Mouse (Mus musculus): ENCODE results near the gene Rapgef2. TPM values are rescaled to one million over a fixed set of nuclear protein-coding genes. Genes with fewer than 3 reads are reported as not detected.

Rapgef2 gene
- polyA plus RNA-seq, 2 experiments, result 1.2 TPM

DNA sequence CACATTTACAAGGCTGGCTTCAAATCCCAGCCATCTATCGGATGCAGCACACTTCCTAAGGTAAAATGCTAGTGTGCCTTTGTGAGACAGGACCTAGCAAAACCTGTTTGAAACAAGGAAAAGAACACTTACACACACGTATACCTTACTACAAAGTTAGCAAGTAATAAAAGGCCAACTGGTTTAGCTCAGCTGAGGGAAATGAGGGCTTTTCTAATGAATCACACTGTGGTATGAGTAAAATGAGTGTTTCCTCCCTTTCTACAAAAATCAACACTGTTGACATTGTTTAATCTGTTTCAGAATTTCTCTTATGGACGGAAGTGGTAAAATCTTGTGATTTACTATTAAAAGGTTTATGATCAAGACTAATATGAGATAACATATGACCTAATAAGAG is 104.0 kb downstream of the Rapgef2 start:
- Histone ChIP-seq H3K9me3 (ENCODE audit: control insufficient read depth, low read length) (no peaks in the 10 kb centered on the region), H3K4me2 (ENCODE audit: low read depth) (no peak overlapping the region), H3K27me3 (ENCODE audit: control insufficient read depth, insufficient read depth, low read length) (no peaks in the 10 kb centered on the region), H3K4me1 (replicated peaks; ENCODE audit: control insufficient read depth in 2 of 2, insufficient read depth in 2 of 2, low read length in 1 of 2) (peaks cover 0 to 15% of the 10 kb centered on the region in 2 experiments; a peak in 3 of 4 replicates), H3K4me3 (ENCODE audit: insufficient read depth in 1 of 2, low read depth in 2 of 2, low read length in 2 of 2) (no peak overlapping the region), H3K36me3 (replicated peaks; ENCODE audit: control insufficient read depth, insufficient read depth, low read depth) (no peaks in the 10 kb centered on the region), H3K9ac (replicated peaks) (no peak overlapping the region), H3K27ac (no peak overlapping the region)
- DNase-seq (ENCODE audit: low read depth in 3 of 3, low spot score in 3 of 3), result no peak
- TF ChIP-seq EP300 (IDR thresholded peaks at IDR 0.05; ENCODE audit: low read depth) (no peak), CTCF (IDR thresholded peaks at IDR 0.05; ENCODE audit: low read depth) (no peak)
- ATAC-seq (ENCODE audit: insufficient read depth), result no peak
- WGBS (ENCODE audit: insufficient replicate concordance), result 72% methylated on average over 3 of the region's 3 CpGs

DNA sequence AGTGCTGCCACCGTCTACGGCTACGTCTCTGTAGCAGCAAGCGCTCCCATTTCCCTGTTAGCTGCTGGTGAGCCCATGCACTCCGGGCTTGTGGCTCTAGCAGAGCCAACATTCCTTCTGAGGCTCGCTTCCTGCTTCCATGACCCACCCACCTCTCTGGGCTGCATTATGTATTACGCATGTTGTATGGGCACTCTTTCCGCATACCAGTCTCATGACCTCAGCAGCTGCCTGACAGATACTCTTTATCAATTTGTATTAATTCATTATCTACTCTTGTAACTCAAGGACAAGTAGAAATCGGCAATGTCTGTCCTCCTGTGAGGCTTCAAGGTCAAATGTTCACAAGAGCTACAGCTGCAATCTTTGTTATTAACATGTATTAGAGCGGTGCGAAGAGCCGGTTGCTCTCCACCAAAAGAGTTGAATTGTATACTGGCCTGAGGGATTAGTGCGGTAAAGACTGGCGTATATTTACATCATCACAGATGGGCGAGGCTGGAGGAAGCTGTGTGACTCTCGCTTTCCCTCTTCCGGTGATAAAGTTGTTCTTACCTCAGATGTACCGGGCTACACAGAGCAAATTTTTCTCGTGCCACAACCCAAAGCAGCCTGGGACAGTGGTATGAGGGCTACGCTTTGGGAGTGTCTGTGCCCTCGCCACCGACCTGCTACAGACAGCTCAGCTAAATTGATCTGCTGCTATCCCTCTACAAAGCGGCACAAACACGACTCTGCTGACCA is 104.9 kb downstream of the Rapgef2 start:
- Histone ChIP-seq H3K36me3 (replicated peaks; ENCODE audit: control insufficient read depth, insufficient read depth, low read depth) (no peaks in the 10 kb centered on the region), H3K27me3 (ENCODE audit: control insufficient read depth, insufficient read depth, low read length) (no peaks in the 10 kb centered on the region), H3K4me2 (ENCODE audit: low read depth) (peak overlapping the region; percentile 47), H3K9me3 (ENCODE audit: control insufficient read depth, low read length) (no peaks in the 10 kb centered on the region), H3K4me3 (ENCODE audit: insufficient read depth in 1 of 2, low read depth in 2 of 2, low read length in 2 of 2) (peak overlapping the region; percentile 10 to 16; a peak in 3 of 4 replicates), H3K9ac (replicated peaks) (no peak overlapping the region), H3K4me1 (replicated peaks; ENCODE audit: control insufficient read depth in 2 of 2, insufficient read depth in 2 of 2, low read length in 1 of 2) (peaks cover 0 to 15% of the 10 kb centered on the region in 2 experiments; a peak in 3 of 4 replicates), H3K27ac (no peak overlapping the region)
- no peak for TF ChIP-seq EP300 (IDR thresholded peaks at IDR 0.05; ENCODE audit: low read depth)
- TF ChIP-seq CTCF (IDR thresholded peaks at IDR 0.05; ENCODE audit: low read depth), result no peak
- ATAC-seq (ENCODE audit: insufficient read depth) (peak; percentile 39; the same call in 1 of the 2 replicates), DNase-seq (ENCODE audit: low read depth in 3 of 3, low spot score in 3 of 3) (no peak)
- WGBS (ENCODE audit: insufficient replicate concordance), result 42% methylated on average over 24 of the region's 24 CpGs

DNA sequence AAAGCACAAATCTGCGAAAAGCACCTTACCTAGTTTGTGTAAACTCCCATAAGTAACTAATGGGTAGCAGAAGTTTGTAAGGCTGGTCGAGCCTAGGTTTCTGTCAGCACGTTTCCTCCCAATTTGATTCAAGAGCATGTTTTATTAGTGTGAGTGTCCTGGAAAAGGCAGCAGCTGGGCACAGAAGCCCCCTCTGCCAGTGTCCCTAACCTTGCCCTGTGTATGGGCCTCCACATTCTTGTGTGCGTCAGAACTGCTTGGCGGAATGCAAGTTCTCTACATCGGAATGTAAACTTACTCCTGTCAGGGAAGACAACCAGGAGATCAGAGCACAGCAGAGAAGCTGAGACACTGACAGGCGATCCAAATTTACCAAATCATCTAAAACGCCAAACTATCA is 106.2 kb downstream of the Rapgef2 start:
- H3K27ac ChIP-seq, result no peak overlapping the region
- no peak overlapping the region for H3K4me2 ChIP-seq (ENCODE audit: low read depth)
- H3K4me1 ChIP-seq (replicated peaks; ENCODE audit: control insufficient read depth in 2 of 2, insufficient read depth in 2 of 2, low read length in 1 of 2), result peaks cover 0 to 15% of the 10 kb centered on the region in 2 experiments; a peak in 3 of 4 replicates
- TF ChIP-seq CTCF (IDR thresholded peaks at IDR 0.05; ENCODE audit: low read depth) (no peak), EP300 (IDR thresholded peaks at IDR 0.05; ENCODE audit: low read depth) (no peak)
- H3K27me3 ChIP-seq (ENCODE audit: control insufficient read depth, insufficient read depth, low read length), result no peaks in the 10 kb centered on the region
- no peak for ATAC-seq (ENCODE audit: insufficient read depth)
- no peaks in the 10 kb centered on the region for H3K9me3 ChIP-seq (ENCODE audit: control insufficient read depth, low read length)
- DNase-seq (ENCODE audit: low read depth in 3 of 3, low spot score in 3 of 3), result no peak
- no peak overlapping the region for H3K4me3 ChIP-seq (ENCODE audit: insufficient read depth in 1 of 2, low read depth in 2 of 2, low read length in 2 of 2)
- H3K9ac ChIP-seq (replicated peaks), result no peak overlapping the region
- H3K36me3 ChIP-seq (replicated peaks; ENCODE audit: control insufficient read depth, insufficient read depth, low read depth), result no peaks in the 10 kb centered on the region
- 66% methylated on average over 8 of the region's 8 CpGs for WGBS (ENCODE audit: insufficient replicate concordance)

DNA sequence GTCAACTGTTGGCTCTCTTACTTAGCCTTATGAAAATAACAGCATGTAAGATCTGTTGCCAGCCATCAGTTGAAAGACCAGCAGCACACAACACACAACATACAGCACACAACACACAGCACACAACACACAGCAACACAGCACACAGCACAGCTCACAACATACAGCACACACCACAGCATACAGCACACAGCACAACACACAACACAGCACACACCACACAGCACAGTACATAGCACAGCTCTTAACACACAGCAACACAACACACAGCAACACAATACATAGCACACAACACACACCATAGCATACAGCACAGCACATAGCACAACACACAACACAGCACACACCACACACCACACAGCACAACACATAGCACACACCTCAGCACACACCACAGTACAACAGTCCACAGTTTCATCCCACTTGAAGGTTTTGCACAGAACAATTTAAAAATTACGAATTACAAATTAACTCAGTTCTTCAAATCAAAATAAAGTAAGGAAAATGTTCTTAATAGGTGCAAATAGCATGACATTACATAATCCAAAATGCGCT is 106.7 kb downstream of the Rapgef2 start:
- H3K4me1 ChIP-seq (replicated peaks; ENCODE audit: control insufficient read depth in 2 of 2, insufficient read depth in 2 of 2, low read length in 1 of 2), result peaks cover 0 to 15% of the 10 kb centered on the region in 2 experiments; a peak in 3 of 4 replicates
- 71% methylated on average over 2 of the region's 2 CpGs for whole genome bisulfite sequencing (ENCODE audit: insufficient replicate concordance)

DNA sequence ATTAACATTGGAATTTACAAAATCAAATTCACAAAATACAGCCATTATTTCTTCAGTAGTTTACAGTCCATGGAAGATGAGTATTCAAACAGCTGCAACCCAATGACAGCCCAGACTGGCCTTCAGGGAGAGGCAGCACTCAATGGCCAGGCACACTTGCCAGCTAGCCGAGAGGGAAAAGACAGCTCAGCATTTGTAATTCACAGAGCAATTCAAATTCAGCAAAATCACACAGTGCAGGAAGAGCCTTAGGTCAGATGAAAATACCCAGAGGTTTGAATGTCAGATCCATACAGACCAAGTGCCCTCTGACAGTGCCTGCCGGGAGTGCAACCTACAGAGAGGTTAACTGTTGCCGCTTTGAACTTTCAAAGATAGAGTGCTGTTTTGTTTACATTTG is 107.6 kb downstream of the Rapgef2 start:
- H3K27ac ChIP-seq, result no peak overlapping the region
- WGBS (ENCODE audit: insufficient replicate concordance), result 68% methylated on average over 3 of the region's 3 CpGs
- no peak for DNase-seq (ENCODE audit: low read depth in 3 of 3, low spot score in 3 of 3)

More for the DNA sequence above, 106.7 kb downstream of the Rapgef2 start:
- no peak overlapping the region for H3K27ac ChIP-seq
- H3K36me3 ChIP-seq (replicated peaks; ENCODE audit: control insufficient read depth, insufficient read depth, low read depth), result no peaks in the 10 kb centered on the region
- no peak for ATAC-seq (ENCODE audit: insufficient read depth)
- no peak overlapping the region for H3K4me2 ChIP-seq (ENCODE audit: low read depth)
- TF ChIP-seq EP300 (IDR thresholded peaks at IDR 0.05; ENCODE audit: low read depth) (no peak), CTCF (IDR thresholded peaks at IDR 0.05; ENCODE audit: low read depth) (no peak)
- H3K4me3 ChIP-seq (ENCODE audit: insufficient read depth in 1 of 2, low read depth in 2 of 2, low read length in 2 of 2), result no peak overlapping the region
- H3K27me3 ChIP-seq (ENCODE audit: control insufficient read depth, insufficient read depth, low read length), result no peaks in the 10 kb centered on the region
- H3K9me3 ChIP-seq (ENCODE audit: control insufficient read depth, low read length), result no peaks in the 10 kb centered on the region
- no peak for DNase-seq (ENCODE audit: low read depth in 3 of 3, low spot score in 3 of 3)
- no peak overlapping the region for H3K9ac ChIP-seq (replicated peaks)

More for the DNA sequence above, 107.6 kb downstream of the Rapgef2 start:
- Histone ChIP-seq H3K36me3 (replicated peaks; ENCODE audit: control insufficient read depth, insufficient read depth, low read depth) (no peaks in the 10 kb centered on the region), H3K4me3 (ENCODE audit: insufficient read depth in 1 of 2, low read depth in 2 of 2, low read length in 2 of 2) (no peak overlapping the region), H3K9me3 (ENCODE audit: control insufficient read depth, low read length) (no peaks in the 10 kb centered on the region), H3K27me3 (ENCODE audit: control insufficient read depth, insufficient read depth, low read length) (no peaks in the 10 kb centered on the region), H3K9ac (replicated peaks) (no peak overlapping the region), H3K4me1 (replicated peaks; ENCODE audit: control insufficient read depth in 2 of 2, insufficient read depth in 2 of 2, low read length in 1 of 2) (peaks cover 0 to 15% of the 10 kb centered on the region in 2 experiments; a peak in 3 of 4 replicates), H3K4me2 (ENCODE audit: low read depth) (no peak overlapping the region)
- TF ChIP-seq EP300 (IDR thresholded peaks at IDR 0.05; ENCODE audit: low read depth), result no peak
- TF ChIP-seq CTCF (IDR thresholded peaks at IDR 0.05; ENCODE audit: low read depth), result no peak
- ATAC-seq (ENCODE audit: insufficient read depth), result no peak

Measured in liver, embryonic 14.5 days (tissue).